Mouse (Mus musculus) liver, adult 10 weeks (tissue): ENCODE results near the gene Sgo2a. TPM values are rescaled to one million over a fixed set of nuclear protein-coding genes. Genes with fewer than 3 reads are reported as not detected.

Experiments used
- polyA plus RNA-seq: library from polyadenylated mRNA; stranded (reverse); fragments of 350-450 nt; fragmentation: Illumina TruSeq; extraction: RNeasy Lipid Tissue Mini Kit (QIAGEN cat#74804); gene quantifications from one replicate; pipeline ENCODE4 v1.2.3, GENCODE M21; 2014; ENCODE audit warnings: low read depth, low replicate concordance

Sgo2a gene
- polyA plus RNA-seq, result 0.16 TPM

GRCm38 (mm10) chr1:57995432-57996132, at the start of gene Sgo2a:
Sgo2a (plus strand) TSS chr1:57995971.

DNA sequence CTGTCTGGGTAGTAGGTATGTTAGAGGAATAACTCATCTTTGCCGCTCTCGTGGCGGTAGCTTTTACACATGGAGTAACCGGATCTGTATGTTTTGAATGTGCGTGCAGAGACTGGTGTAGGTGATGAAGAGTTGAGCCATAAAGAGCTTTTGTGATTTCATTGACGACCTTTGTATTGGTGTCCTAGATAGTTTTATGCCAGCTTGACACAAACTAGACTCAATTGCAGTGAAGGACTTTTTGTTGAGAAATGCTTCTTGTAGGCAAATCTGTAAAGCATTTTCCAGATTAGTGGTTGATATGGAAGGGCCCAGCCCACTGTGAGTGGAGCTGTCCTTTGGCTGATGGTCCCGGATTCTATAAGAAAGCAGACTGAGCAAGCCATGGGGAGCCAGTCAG, 23.1 kb downstream of the Sgo2a start, which contains the start of gene Kctd18:
Gene Kctd18 (minus strand): TSS at position 101 of the 400 bp plus-strand sequence.

DNA sequence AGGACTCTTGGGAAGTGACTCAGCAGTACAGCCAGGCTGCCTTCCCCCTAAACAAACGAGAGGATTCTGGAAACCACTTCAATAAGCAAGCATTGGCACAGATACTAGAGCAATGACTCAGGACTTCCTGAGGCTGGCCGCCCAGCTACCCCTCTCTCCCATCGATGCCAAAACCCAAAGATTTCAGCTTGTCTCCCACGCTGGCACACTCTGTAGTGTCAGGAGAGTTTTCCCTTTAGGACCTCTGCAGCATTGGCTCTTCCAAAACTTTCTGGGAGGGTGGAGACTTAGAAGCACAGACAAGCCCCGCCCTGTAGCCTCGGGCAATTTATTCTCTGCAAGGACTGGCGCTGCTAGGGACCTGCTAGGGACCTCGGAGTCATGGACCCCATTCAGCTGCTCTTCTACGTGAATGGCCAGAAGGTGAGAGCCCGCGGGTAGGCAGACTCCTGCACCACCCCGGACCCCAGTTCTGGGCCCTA, 33.9 kb downstream of the Sgo2a start, which contains the start of gene Aox1:
Gene Aox1 (plus strand): TSS at position 296 of the 482 bp plus-strand sequence.

Other genes starting within 250 kb of the Sgo2a start
- gene Spats2l, start 221.8 kb upstream of the Sgo2a start, polyA plus RNA-seq, result 3.0 TPM
- gene Kctd18, start 23.0 kb downstream of the Sgo2a start, polyA plus RNA-seq, result 8.1 TPM
- 24.3 TPM for gene Aox1, start 34.0 kb downstream of the Sgo2a start, polyA plus RNA-seq
- gene Aox3, start 117.2 kb downstream of the Sgo2a start, polyA plus RNA-seq, result 198 TPM
- gene Aox4, start 214.4 kb downstream of the Sgo2a start, polyA plus RNA-seq, result not detected